Mouse (Mus musculus): ENCODE measurements around the gene Tlcd1.
"Not testable (repeated sequence)": the region's sequence is repeated elsewhere in the genome, so short reads cannot be mapped to it uniquely, and the experiment has no call there.

Gene Tlcd1

GRCm38 (mm10) chr11:78176402-78176862, at the start of gene Tlcd1, which contains the start of gene Nek8:
TSS of gene Tlcd1 (plus strand) at chr11:78176711.
TSS of gene Nek8 (minus strand) at chr11:78176675.
- DNase-seq = peak; percentile 75

GRCm38 (mm10) chr11:78126739-78127138, 49.8 kb upstream of the Tlcd1 start:
- DNase-seq = no peak

GRCm38 (mm10) chr11:78129458-78129857, 47.1 kb upstream of the Tlcd1 start:
- DNase-seq = no peak

GRCm38 (mm10) chr11:78133915-78134314, 42.6 kb upstream of the Tlcd1 start:
- no peak for DNase-seq

- DNase-seq = no peak
Observed at GRCm38 (mm10) chr11:78134344-78134743, 42.2 kb upstream of the Tlcd1 start.

GRCm38 (mm10) chr11:78135314-78135713, 41.2 kb upstream of the Tlcd1 start:
- DNase-seq = not testable (repeated sequence)

GRCm38 (mm10) chr11:78136132-78136531, 40.4 kb upstream of the Tlcd1 start:
- DNase-seq = no peak

- no peak for DNase-seq
Observed at GRCm38 (mm10) chr11:78137584-78137983, 38.9 kb upstream of the Tlcd1 start.

GRCm38 (mm10) chr11:78138023-78138422, 38.5 kb upstream of the Tlcd1 start:
- DNase-seq = no peak

GRCm38 (mm10) chr11:78140665-78141064, 35.8 kb upstream of the Tlcd1 start:
- no peak for DNase-seq

- DNase-seq = no peak
Observed at GRCm38 (mm10) chr11:78143520-78143919, 33.0 kb upstream of the Tlcd1 start.

- no peak for DNase-seq
Observed at GRCm38 (mm10) chr11:78146168-78146567, 30.3 kb upstream of the Tlcd1 start.

- DNase-seq = no peak
Observed at GRCm38 (mm10) chr11:78146707-78147543, 29.6 kb upstream of the Tlcd1 start.

- peak; percentile 24 for DNase-seq
Observed at GRCm38 (mm10) chr11:78151161-78151560, 25.4 kb upstream of the Tlcd1 start.

- DNase-seq = peak; percentile 84
Observed at GRCm38 (mm10) chr11:78152299-78153231, 23.9 kb upstream of the Tlcd1 start.

GRCm38 (mm10) chr11:78153778-78154177, 22.7 kb upstream of the Tlcd1 start:
- peak; percentile 14 for DNase-seq

GRCm38 (mm10) chr11:78155674-78156073, 20.8 kb upstream of the Tlcd1 start:
- no peak for DNase-seq

- no peak for DNase-seq
Observed at GRCm38 (mm10) chr11:78156156-78156699, 20.3 kb upstream of the Tlcd1 start.

GRCm38 (mm10) chr11:78159096-78159495, 17.4 kb upstream of the Tlcd1 start:
- DNase-seq = peak; percentile 62

- no peak for DNase-seq
Observed at GRCm38 (mm10) chr11:78159557-78159956, 17.0 kb upstream of the Tlcd1 start.

- DNase-seq = no peak
Observed at GRCm38 (mm10) chr11:78160171-78160570, 16.3 kb upstream of the Tlcd1 start.

GRCm38 (mm10) chr11:78160675-78161074, 15.8 kb upstream of the Tlcd1 start:
- DNase-seq = no peak

GRCm38 (mm10) chr11:78161169-78161568, 15.3 kb upstream of the Tlcd1 start:
- no peak for DNase-seq

Data from right cerebral cortex, postnatal 14 days (tissue).